Mouse (Mus musculus): Measurements from ENCODE around the gene Gm3727.
"Not testable (repeated sequence)": the region's sequence is repeated elsewhere in the genome, so short reads cannot be mapped to it uniquely, and the experiment has no call there.

Gm3727 gene

GRCm38 (mm10) chr14:7264614-7265013 is at the start of gene Gm3727:
Gene Gm3727 (minus strand): TSS chr14:7264714.
- not testable (repeated sequence) for DNase-seq (ENCODE audit: low read depth, low spot score)

- DNase-seq (ENCODE audit: low read depth, low spot score), result peak; percentile 54
Observed at GRCm38 (mm10) chr14:7243498-7243897, 21.0 kb downstream of the Gm3727 start.
